Mouse (Mus musculus) heart, postnatal 0 days (tissue): ENCODE results near the gene Otogl. TPM values are rescaled to one million over a fixed set of nuclear protein-coding genes. Genes with fewer than 3 reads are reported as not detected.

Experiments used
- ATAC-seq: fragments of 200-750 bp; cut with Nextera tagmentation; 2 replicates; pipeline ENCODE4 v1.8.0; 2017; ENCODE audit warnings: low read depth, moderate number of reproducible peaks, moderate library complexity; ENCODE audit not compliant: insufficient read depth
- DNase-seq: peaks from one replicate; pipeline ENCODE4 v3.0.0-alpha.2; 2016; ENCODE audit warnings: low spot score
- H3K27ac ChIP-seq: fragments of 300-500 bp; sonication (generic); 2 replicates; pipeline ENCODE4 v1.5.1; 2014; ENCODE audit warnings: low read depth, mild to moderate bottlenecking
- H3K27me3 ChIP-seq: fragments of 300-500 bp; sonication (generic); 2 replicates; pipeline ENCODE4 v1.6.1; 2014; ENCODE audit warnings: low read length, mixed read lengths; ENCODE audit not compliant: control insufficient read depth, insufficient read depth
- H3K36me3 ChIP-seq: fragments of 300-500 bp; sonication (generic); replicated peaks from 2 replicates; pipeline ENCODE4 v1.6.1; 2014; ENCODE audit warnings: low read length, mixed read lengths; ENCODE audit not compliant: control insufficient read depth, insufficient read depth
- H3K4me1 ChIP-seq: fragments of 300-500 bp; sonication (generic); 2 replicates; pipeline ENCODE4 v1.6.1; 2014; ENCODE audit warnings: antibody characterized with exemption; ENCODE audit not compliant: control insufficient read depth, insufficient read depth
- H3K4me2 ChIP-seq: fragments of 300-500 bp; sonication (generic); 2 replicates; pipeline ENCODE4 v1.6.1; 2014; ENCODE audit warnings: low read depth, mild to moderate bottlenecking, low read length, moderate library complexity
- H3K4me3 ChIP-seq: fragments of 300-500 bp; sonication (generic); 2 replicates; pipeline ENCODE4 v1.5.1; 2014; ENCODE audit warnings: low read depth, low read length
- H3K9ac ChIP-seq: fragments of 300-500 bp; sonication (generic); replicated peaks from 2 replicates; pipeline ENCODE4 v1.6.1; 2014; ENCODE audit warnings: low read depth, low read length, mixed read lengths
- H3K9me3 ChIP-seq: fragments of 300-500 bp; sonication (generic); replicated peaks from 2 replicates; pipeline ENCODE4 v1.6.1; 2016; ENCODE audit warnings: low read length; ENCODE audit not compliant: control insufficient read depth
- CTCF ChIP-seq: IDR thresholded peaks from 2 replicates; pipeline ENCODE4 v1.5.1; 2016; ENCODE audit warnings: antibody characterized with exemption, control low read depth, low read depth
- EP300 ChIP-seq: IDR thresholded peaks from 2 replicates; pipeline ENCODE4 v1.6.1; 2016; ENCODE audit warnings: antibody characterized with exemption, low read depth
- WGBS: fragments of 180-500 bp; shearing (Covaris S2); extraction: QIAGEN DNeasy Blood & Tissue Kit; methylation state at CpG from one replicate; pipeline ENCODE4 v1.1.7; 2014; 5-methylcytosine and 5-hydroxymethylcytosine counted together
- polyA plus RNA-seq: library from polyadenylated mRNA; unstranded; fragments of >200 nt; fragmentation: Nextera tagmentation; extraction: Ambion mirVana; gene quantifications from 2 replicates; pipeline ENCODE4 v1.2.1, GENCODE M21; 2015
- total RNA-seq: library from RNA; depleted of rRNA; stranded (reverse); fragments of >200 nt; gene quantifications from 2 replicates; pipeline ENCODE4 v1.2.3, GENCODE M21; 2014; ENCODE audit warnings: low replicate concordance

The Otogl gene
- total and polyA plus RNA-seq, 2 experiments from 2014 or later, result 0.08 to 0.15 TPM

DNA sequence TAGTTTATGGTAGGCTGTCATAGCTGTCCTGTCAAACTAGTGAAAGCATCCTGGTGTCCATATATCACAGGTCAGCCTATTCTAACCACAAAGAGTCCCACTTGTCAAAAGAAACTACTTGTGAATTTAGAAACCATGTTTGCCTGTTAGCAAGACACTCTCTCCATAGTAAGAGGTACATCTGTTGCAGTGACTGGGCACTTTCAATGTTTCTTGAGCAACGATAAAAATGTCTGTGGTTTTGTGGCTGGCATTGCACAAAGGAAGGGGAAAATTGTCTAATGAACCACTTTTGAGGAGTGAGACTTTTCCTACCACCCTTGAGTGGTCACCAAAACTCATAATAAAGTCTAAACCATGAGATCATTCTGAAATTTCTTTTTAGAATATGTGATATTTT, 36.1 kb upstream of the Otogl start:
- Histone ChIP-seq H3K27ac (no peak overlapping the region), H3K4me2 (no peak overlapping the region), H3K4me1 (peaks cover 4% of the 10 kb centered on the region; the same call in 1 of the 2 replicates), H3K4me3 (no peak overlapping the region), H3K9me3 (no peaks in the 10 kb centered on the region), H3K9ac (no peak overlapping the region), H3K36me3 (no peaks in the 10 kb centered on the region), H3K27me3 (no peaks in the 10 kb centered on the region)
- no peak for DNase-seq
- no peak for TF ChIP-seq CTCF
- TF ChIP-seq EP300, result no peak
- 65% methylated on average over 1 of the region's 1 CpGs for WGBS
- no peak for ATAC-seq

GRCm38 (mm10) chr10:107946348-107946747, 34.4 kb upstream of the Otogl start:
- Histone ChIP-seq H3K27me3 (no peaks in the 10 kb centered on the region), H3K9me3 (no peaks in the 10 kb centered on the region), H3K4me3 (no peak overlapping the region), H3K4me1 (peaks cover 4% of the 10 kb centered on the region; the same call in 1 of the 2 replicates), H3K36me3 (no peaks in the 10 kb centered on the region), H3K4me2 (no peak overlapping the region), H3K9ac (no peak overlapping the region), H3K27ac (no peak overlapping the region)
- ATAC-seq (no peak), DNase-seq (no peak)
- TF ChIP-seq CTCF (no peak), EP300 (no peak)
- 50% methylated on average over 5 of the region's 5 CpGs for WGBS

GRCm38 (mm10) chr10:107943859-107944258, 31.9 kb upstream of the Otogl start:
- H3K4me3 ChIP-seq, result no peak overlapping the region
- ATAC-seq (no peak), DNase-seq (no peak)
- no peaks in the 10 kb centered on the region for H3K9me3 ChIP-seq
- no peak overlapping the region for H3K27ac ChIP-seq
- H3K27me3 ChIP-seq, result no peaks in the 10 kb centered on the region
- H3K9ac ChIP-seq, result no peak overlapping the region
- 72% methylated on average over 3 of the region's 3 CpGs for WGBS
- TF ChIP-seq CTCF (no peak), EP300 (no peak)
- no peaks in the 10 kb centered on the region for H3K36me3 ChIP-seq
- peaks cover 19% of the 10 kb centered on the region for H3K4me1 ChIP-seq
- H3K4me2 ChIP-seq, result no peak overlapping the region

- 86% methylated on average over 4 of the region's 4 CpGs for WGBS
- H3K27ac ChIP-seq, result no peak overlapping the region
These were observed 29.4 kb upstream of the Otogl start for GRCm38 (mm10) chr10:107941188-107941900.

GRCm38 (mm10) chr10:107940302-107940701, 28.4 kb upstream of the Otogl start:
- Histone ChIP-seq H3K27me3 (no peaks in the 10 kb centered on the region), H3K27ac (peak overlapping the region; percentile 34; the same call in 1 of the 2 replicates), H3K4me1 (peaks cover 15% of the 10 kb centered on the region), H3K9ac (no peak overlapping the region), H3K4me3 (no peak overlapping the region), H3K36me3 (no peaks in the 10 kb centered on the region), H3K4me2 (peak overlapping the region; percentile 30), H3K9me3 (no peaks in the 10 kb centered on the region)
- ATAC-seq (peak; percentile 77), DNase-seq (peak; percentile 82)
- no peak for TF ChIP-seq CTCF
- peak; percentile 61; the same call in 1 of the 2 replicates for TF ChIP-seq EP300
- 7% methylated on average over 6 of the region's 6 CpGs for WGBS

More at GRCm38 (mm10) chr10:107941188-107941900, 29.4 kb upstream of the Otogl start:
- Histone ChIP-seq H3K36me3 (no peaks in the 10 kb centered on the region), H3K9me3 (no peaks in the 10 kb centered on the region), H3K9ac (no peak overlapping the region), H3K4me1 (peaks cover 15% of the 10 kb centered on the region), H3K27me3 (no peaks in the 10 kb centered on the region), H3K4me3 (no peak overlapping the region), H3K4me2 (no peak overlapping the region)
- TF ChIP-seq CTCF (no peak), EP300 (no peak)
- DNase-seq (no peak), ATAC-seq (no peak)
